Mouse (Mus musculus) midbrain, embryonic 12.5 days (tissue): ENCODE measurements at regions not wholly inside any gene's neighbourhood (a gene's known extent, or its start where the extent isn't known, plus 50 kb on each side); places are given as distances from the start of the nearest gene placed in this dataset.

ENCODE experiments used
- ATAC-seq: fragments of 200-750 bp; cut with Nextera tagmentation; 2 replicates; pipeline ENCODE4 v1.8.0; 2017; ENCODE audit warnings: low read depth, moderate TSS enrichment, moderate library complexity; ENCODE audit not compliant: low FRiP score
- H3K27ac ChIP-seq: fragments of 300-500 bp; sonication (generic); replicated peaks from 2 replicates; pipeline ENCODE4 v1.5.1; 2016; ENCODE audit warnings: mild to moderate bottlenecking
- H3K27me3 ChIP-seq: fragments of 300-500 bp; sonication (generic); 2 replicates; pipeline ENCODE4 v1.6.1; 2016; ENCODE audit warnings: mild to moderate bottlenecking
- H3K36me3 ChIP-seq: fragments of 300-500 bp; sonication (generic); 2 replicates; pipeline ENCODE4 v1.6.1; 2016
- H3K4me1 ChIP-seq: fragments of 300-500 bp; sonication (generic); 2 replicates; pipeline ENCODE4 v1.6.1; 2016
- H3K4me2 ChIP-seq: fragments of 300-500 bp; sonication (generic); replicated peaks from 2 replicates; pipeline ENCODE4 v1.6.1; 2016; ENCODE audit warnings: mild to moderate bottlenecking, moderate library complexity
- H3K4me3 ChIP-seq: fragments of 300-500 bp; sonication (generic); 2 replicates; pipeline ENCODE4 v1.5.1; 2016; ENCODE audit warnings: mild to moderate bottlenecking
- H3K9ac ChIP-seq: fragments of 300-500 bp; sonication (generic); replicated peaks from 2 replicates; pipeline ENCODE4 v1.6.1; 2016; ENCODE audit warnings: mild to moderate bottlenecking, moderate library complexity
- H3K9me3 ChIP-seq: fragments of 300-500 bp; sonication (generic); 2 replicates; pipeline ENCODE4 v1.6.1; 2016; ENCODE audit warnings: mild to moderate bottlenecking
- WGBS: fragments of 180-500 bp; shearing (Covaris S2); methylation state at CpG from one replicate; pipeline ENCODE4 v1.1.7; 2016; 5-methylcytosine and 5-hydroxymethylcytosine counted together

DNA sequence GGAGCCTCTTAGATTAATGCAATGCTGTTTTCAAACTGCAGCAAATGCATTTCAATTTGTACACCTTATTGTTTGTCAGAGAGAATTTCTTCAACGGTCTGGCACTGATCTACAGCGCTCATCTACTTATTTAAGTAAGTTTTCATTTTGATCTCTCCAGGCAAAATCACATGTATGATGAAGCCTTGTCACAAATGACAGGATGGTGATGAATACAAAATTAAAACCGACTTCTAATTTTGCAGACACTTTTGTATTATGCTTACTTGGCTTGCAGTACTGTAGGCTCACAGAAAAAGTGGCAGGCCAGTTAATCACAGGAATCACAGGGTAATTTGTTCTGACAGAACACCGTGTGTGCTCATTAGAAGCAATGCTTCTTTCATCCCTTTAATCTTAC lies 406.4 kb downstream of the Gria2 start:
- Histone ChIP-seq H3K4me2 (no peak overlapping the region), H3K27ac (no peak overlapping the region), H3K4me3 (no peak overlapping the region), H3K9ac (no peak overlapping the region), H3K36me3 (no peaks in the 10 kb centered on the region), H3K9me3 (0 out of 2 replicates have a peak, but pooled peaks cover 2% of the 10 kb centered on the region), H3K4me1 (no peaks in the 10 kb centered on the region), H3K27me3 (no peaks in the 10 kb centered on the region)
- 62% methylated on average over 4 of the region's 4 CpGs for WGBS
- ATAC-seq, result peak; percentile 58; the same call in 1 of the 2 replicates

DNA sequence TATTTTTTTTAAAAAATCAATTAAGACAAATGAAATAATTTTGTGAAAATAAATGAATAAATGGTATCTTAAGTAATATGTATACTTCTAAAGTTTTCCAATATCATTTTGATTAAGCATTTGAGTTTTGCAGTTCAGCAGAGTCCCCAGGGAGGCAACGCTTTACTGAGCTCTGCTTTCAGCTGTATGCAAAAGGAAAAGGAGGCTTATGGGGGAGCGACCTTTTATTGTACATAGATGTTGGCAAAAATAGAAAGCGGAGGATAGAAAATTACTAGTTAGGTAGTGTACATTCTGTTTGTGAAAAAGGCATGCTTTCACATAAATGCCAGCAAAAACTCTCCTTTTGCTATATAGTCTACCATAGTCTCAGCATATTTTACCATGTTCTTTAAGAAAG lies 382.2 kb downstream of the Gria2 start:
- no peak overlapping the region for H3K27ac ChIP-seq
- no peaks in the 10 kb centered on the region for H3K9me3 ChIP-seq
- H3K4me2 ChIP-seq, result no peak overlapping the region
- no peaks in the 10 kb centered on the region for H3K36me3 ChIP-seq
- H3K27me3 ChIP-seq, result no peaks in the 10 kb centered on the region
- no peaks in the 10 kb centered on the region for H3K4me1 ChIP-seq
- H3K4me3 ChIP-seq, result no peak overlapping the region
- no peak for ATAC-seq
- WGBS, result 87% methylated on average over 3 of the region's 3 CpGs
- no peak overlapping the region for H3K9ac ChIP-seq

DNA sequence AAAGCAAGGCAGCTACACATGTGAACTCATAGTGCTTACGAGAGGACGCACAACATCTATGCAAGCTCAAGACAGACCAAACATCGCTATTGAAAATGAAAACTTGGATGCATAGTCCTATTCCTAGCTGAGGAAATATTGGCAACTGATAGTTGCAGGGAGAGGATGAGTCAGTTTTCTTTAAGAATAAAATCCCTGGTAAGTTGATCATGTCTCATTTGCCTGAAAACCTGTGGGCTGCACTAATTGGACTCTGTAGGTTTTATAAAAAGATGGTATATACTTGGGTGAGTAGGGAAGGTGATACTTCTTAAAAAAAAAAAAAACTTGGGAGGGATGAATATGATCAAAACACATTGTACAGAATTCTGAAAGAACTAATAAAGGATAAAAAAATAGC lies 381.2 kb downstream of the Gria2 start:
- H3K4me1 ChIP-seq, result no peaks in the 10 kb centered on the region
- ATAC-seq, result no peak
- no peak overlapping the region for H3K4me3 ChIP-seq
- WGBS, result 96% methylated on average over 3 of the region's 3 CpGs
- H3K36me3 ChIP-seq, result no peaks in the 10 kb centered on the region
- H3K27ac ChIP-seq, result no peak overlapping the region
- H3K9ac ChIP-seq, result no peak overlapping the region
- no peaks in the 10 kb centered on the region for H3K9me3 ChIP-seq
- H3K27me3 ChIP-seq, result no peaks in the 10 kb centered on the region
- no peak overlapping the region for H3K4me2 ChIP-seq

DNA sequence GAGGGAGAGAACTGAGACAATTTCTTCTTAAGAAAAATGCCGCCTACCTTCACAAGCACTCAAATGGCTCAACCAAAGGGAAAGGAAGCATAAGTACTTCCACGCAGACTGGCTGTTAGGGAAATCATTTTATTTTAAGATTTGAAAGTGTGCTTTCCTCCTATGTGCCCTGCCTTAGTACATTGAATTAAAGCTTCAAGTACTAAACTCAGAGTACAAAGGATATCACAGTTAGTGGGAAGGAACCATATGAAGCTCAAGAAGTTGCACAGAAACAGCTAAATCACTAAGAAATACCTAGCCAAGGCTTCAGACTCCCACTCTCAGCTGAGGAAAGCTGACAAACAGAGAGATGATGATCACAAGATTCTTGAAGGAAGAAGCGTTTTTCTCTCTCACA lies 380.5 kb downstream of the Gria2 start:
- no peaks in the 10 kb centered on the region for H3K36me3 ChIP-seq
- H3K4me2 ChIP-seq, result no peak overlapping the region
- no peak overlapping the region for H3K4me3 ChIP-seq
- no peak overlapping the region for H3K9ac ChIP-seq
- 79% methylated on average over 3 of the region's 3 CpGs for WGBS
- no peak overlapping the region for H3K27ac ChIP-seq
- no peak for ATAC-seq
- no peaks in the 10 kb centered on the region for H3K9me3 ChIP-seq
- no peaks in the 10 kb centered on the region for H3K4me1 ChIP-seq
- no peaks in the 10 kb centered on the region for H3K27me3 ChIP-seq

DNA sequence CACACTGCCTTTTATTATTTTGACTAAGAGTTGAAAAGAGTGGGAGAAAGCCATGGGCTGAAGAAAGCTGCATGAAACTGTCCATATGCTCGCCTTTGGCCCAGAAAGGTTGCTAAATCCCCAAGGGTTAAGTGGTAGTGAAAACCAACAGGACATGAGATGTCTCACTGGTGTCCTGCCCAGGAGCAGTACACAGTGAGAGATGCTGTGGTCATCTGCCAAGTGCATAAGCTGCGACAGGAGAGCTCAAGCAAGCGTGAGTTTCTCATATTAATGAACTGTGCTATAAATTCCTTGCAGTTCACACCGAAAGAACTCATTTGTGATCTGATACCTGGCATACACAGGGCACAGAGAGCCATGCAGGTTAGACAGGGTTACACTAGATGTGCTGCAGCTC lies 380.0 kb downstream of the Gria2 start:
- no peak for ATAC-seq
- Histone ChIP-seq H3K27me3 (no peaks in the 10 kb centered on the region), H3K9me3 (no peaks in the 10 kb centered on the region), H3K9ac (no peak overlapping the region), H3K4me2 (no peak overlapping the region), H3K4me1 (no peaks in the 10 kb centered on the region), H3K36me3 (no peaks in the 10 kb centered on the region), H3K27ac (no peak overlapping the region), H3K4me3 (no peak overlapping the region)
- 84% methylated on average over 4 of the region's 4 CpGs for WGBS
